Mouse (Mus musculus) lung, embryonic 14.5 days (tissue): ENCODE data around the gene Bsdc1. TPM values are rescaled to one million over a fixed set of nuclear protein-coding genes. Genes with fewer than 3 reads are reported as not detected.
A peak's percentile ranks its signal among the peaks of the same experiment; 100 is the strongest.
"Not testable (repeated sequence)": the region's sequence is repeated elsewhere in the genome, so short reads cannot be mapped to it uniquely, and the experiment has no call there.

Source experiments
- ATAC-seq: fragments of 200-750 bp; cut with Nextera tagmentation; 2 replicates; pipeline ENCODE4 v1.8.0; 2017; ENCODE audit warnings: mild to moderate bottlenecking, moderate TSS enrichment, moderate library complexity; ENCODE audit not compliant: insufficient read depth
- DNase-seq: peaks from one replicate; pipeline ENCODE4 v3.0.0-alpha.2; 2015
- H3K27ac ChIP-seq: fragments of 300-500 bp; sonication (generic); 2 replicates; pipeline ENCODE4 v1.5.1; 2014; ENCODE audit warnings: low read depth, mild to moderate bottlenecking, moderate library complexity
- H3K27me3 ChIP-seq: fragments of 300-500 bp; sonication (generic); 2 replicates; pipeline ENCODE4 v1.6.1; 2014; ENCODE audit warnings: low read length, control low read depth; ENCODE audit not compliant: insufficient read depth
- H3K36me3 ChIP-seq: fragments of 300-500 bp; sonication (generic); 2 replicates; pipeline ENCODE4 v1.6.1; 2014; ENCODE audit warnings: control low read depth; ENCODE audit not compliant: insufficient read depth
- H3K4me1 ChIP-seq: fragments of 300-500 bp; sonication (generic); 2 replicates; pipeline ENCODE4 v1.6.1; 2014; ENCODE audit warnings: antibody characterized with exemption, control low read depth; ENCODE audit not compliant: insufficient read depth
- H3K4me2 ChIP-seq: fragments of 300-500 bp; sonication (generic); 2 replicates; pipeline ENCODE4 v1.6.1; 2014; ENCODE audit warnings: mild to moderate bottlenecking
- H3K4me3 ChIP-seq: fragments of 300-500 bp; sonication (generic); 2 replicates; pipeline ENCODE4 v1.5.1; 2014; ENCODE audit warnings: low read depth, low read length
- H3K9ac ChIP-seq: fragments of 300-500 bp; sonication (generic); 2 replicates; pipeline ENCODE4 v1.6.1; 2014
- H3K9me3 ChIP-seq: fragments of 300-500 bp; sonication (generic); 2 replicates; pipeline ENCODE4 v1.6.1; 2016; ENCODE audit warnings: low read depth, low read length, control low read depth
- CTCF ChIP-seq: IDR thresholded peaks from 2 replicates; pipeline ENCODE4 v1.5.1; 2016; ENCODE audit warnings: antibody characterized with exemption, low read depth
- WGBS: fragments of 180-500 bp; shearing (Covaris S2); extraction: QIAGEN DNeasy Blood & Tissue Kit; methylation state at CpG from one replicate; pipeline ENCODE4 v1.1.7; 2014; 5-methylcytosine and 5-hydroxymethylcytosine counted together
- polyA plus RNA-seq: library from polyadenylated mRNA; unstranded; fragments of >200 nt; fragmentation: Nextera tagmentation; extraction: Ambion mirVana; gene quantifications from 2 replicates; pipeline ENCODE4 v1.2.1, GENCODE M21; 2014

The Bsdc1 gene
- polyA plus RNA-seq, 1 experiment from 2014 or later: 20.5 TPM

- ATAC-seq: no peak
- no peak for TF ChIP-seq CTCF
- H3K27me3 ChIP-seq: no peaks in the 10 kb centered on the region
- H3K9me3 ChIP-seq: no peaks in the 10 kb centered on the region
- H3K4me3 ChIP-seq: no peak overlapping the region
- peak; percentile 8 for DNase-seq
- 56% methylated on average over 11 of the region's 11 CpGs for WGBS
- H3K4me2 ChIP-seq: no peak overlapping the region
- H3K4me1 ChIP-seq: peaks cover 3% of the 10 kb centered on the region; the same call in 1 of the 2 replicates
- peak overlapping the region; percentile 8; the same call in 1 of the 2 replicates for H3K27ac ChIP-seq
- no peaks in the 10 kb centered on the region for H3K36me3 ChIP-seq
- H3K9ac ChIP-seq: no peak overlapping the region
Observed at GRCm38 (mm10) chr4:129447778-129448563, 13.4 kb upstream of the Bsdc1 start.

GRCm38 (mm10) chr4:129448713-129449112, 12.7 kb upstream of the Bsdc1 start:
- Histone ChIP-seq H3K4me1 (peaks cover 3% of the 10 kb centered on the region; the same call in 1 of the 2 replicates), H3K9ac (no peak overlapping the region), H3K36me3 (no peaks in the 10 kb centered on the region), H3K4me2 (no peak overlapping the region), H3K27me3 (no peaks in the 10 kb centered on the region), H3K27ac (no peak overlapping the region), H3K4me3 (no peak overlapping the region), H3K9me3 (no peaks in the 10 kb centered on the region)
- TF ChIP-seq CTCF: no peak
- ATAC-seq (no peak), DNase-seq (no peak)
- 82% methylated on average over 6 of the region's 6 CpGs for WGBS

- Histone ChIP-seq H3K4me2 (no peak overlapping the region), H3K36me3 (no peaks in the 10 kb centered on the region), H3K9me3 (no peaks in the 10 kb centered on the region), H3K27ac (no peak overlapping the region), H3K4me1 (peaks cover 3% of the 10 kb centered on the region; the same call in 1 of the 2 replicates), H3K4me3 (no peak overlapping the region), H3K9ac (no peak overlapping the region), H3K27me3 (no peaks in the 10 kb centered on the region)
- no peak for TF ChIP-seq CTCF
- 67% methylated on average over 2 of the region's 2 CpGs for WGBS
- ATAC-seq: no peak
- no peak for DNase-seq
Observed at GRCm38 (mm10) chr4:129450851-129451250, 10.5 kb upstream of the Bsdc1 start.

- H3K9ac ChIP-seq: no peak overlapping the region
- no peak for TF ChIP-seq CTCF
- 68% methylated on average over 15 of the region's 15 CpGs for WGBS
- H3K9me3 ChIP-seq: no peaks in the 10 kb centered on the region
- no peaks in the 10 kb centered on the region for H3K27me3 ChIP-seq
- H3K4me3 ChIP-seq: no peak overlapping the region
- H3K4me1 ChIP-seq: peaks cover 3% of the 10 kb centered on the region; the same call in 1 of the 2 replicates
- H3K36me3 ChIP-seq: no peaks in the 10 kb centered on the region
- ATAC-seq (no peak), DNase-seq (peak; percentile 58)
- no peak overlapping the region for H3K27ac ChIP-seq
- no peak overlapping the region for H3K4me2 ChIP-seq
Observed at GRCm38 (mm10) chr4:129451471-129452169, 9.8 kb upstream of the Bsdc1 start.

- no peaks in the 10 kb centered on the region for H3K9me3 ChIP-seq
- no peak overlapping the region for H3K4me3 ChIP-seq
- no peak overlapping the region for H3K9ac ChIP-seq
- H3K36me3 ChIP-seq: no peaks in the 10 kb centered on the region
- H3K27me3 ChIP-seq: no peaks in the 10 kb centered on the region
- WGBS: 1% methylated on average over 5 of the region's 5 CpGs
- peak; percentile 98 for TF ChIP-seq CTCF
- DNase-seq (peak; percentile 94), ATAC-seq (peak; percentile 87)
- H3K27ac ChIP-seq: no peak overlapping the region
- no peak overlapping the region for H3K4me2 ChIP-seq
- no peaks in the 10 kb centered on the region for H3K4me1 ChIP-seq
Observed at GRCm38 (mm10) chr4:129455265-129455664, 6.1 kb upstream of the Bsdc1 start.

- H3K9ac ChIP-seq: no peak overlapping the region
- no peak overlapping the region for H3K4me2 ChIP-seq
- ATAC-seq (no peak), DNase-seq (no peak)
- no peak overlapping the region for H3K27ac ChIP-seq
- H3K9me3 ChIP-seq: no peaks in the 10 kb centered on the region
- H3K27me3 ChIP-seq: no peaks in the 10 kb centered on the region
- no peak for TF ChIP-seq CTCF
- no peaks in the 10 kb centered on the region for H3K36me3 ChIP-seq
- WGBS: 57% methylated on average over 5 of the region's 5 CpGs
- H3K4me3 ChIP-seq: no peak overlapping the region
- H3K4me1 ChIP-seq: no peaks in the 10 kb centered on the region
Observed at GRCm38 (mm10) chr4:129456126-129456525, 5.3 kb upstream of the Bsdc1 start.

- not testable (repeated sequence) for H3K27me3 ChIP-seq, H3K4me3 ChIP-seq, H3K4me2 ChIP-seq, H3K9me3 ChIP-seq, H3K4me1 ChIP-seq, DNase-seq, H3K36me3 ChIP-seq, ATAC-seq, H3K27ac ChIP-seq, H3K9ac ChIP-seq
- WGBS: 65% methylated on average over 2 of the region's 2 CpGs
Observed at GRCm38 (mm10) chr4:129457311-129457710, 4.1 kb upstream of the Bsdc1 start.
